9 mouse cellular contexts compared by ENCODE assay signal in genomic region chr11:73326485-73326886, GRCm38 (mm10). TPM values are rescaled to one million over a fixed set of nuclear protein-coding genes. Genes with fewer than 3 reads are reported as not detected.
DNase-seq lines count a peak whose midpoint lies in the region; ATAC-seq lines count a peak whose summit lies in the region.
"Had no signal": no experiment of that assay in that cellular context is flagged by ENCODE, and none has a peak within 500 bp of the region (broad histone marks: within the 10 kb centered on the region; RNA-seq: fewer than 3 reads in every experiment).

No protein-coding gene starts in this region.

- 0 out of 2 replicates have a peak overlapping the region, but pooled peaks have one; percentile 7 for H3K4me3 ChIP-seq in embryonic facial prominence, embryonic 13.5 days
- H3K4me3 ChIP-seq in embryonic facial prominence, embryonic 10.5 days: no peak overlapping the region
- H3K4me3 ChIP-seq in kidney, embryonic 16.5 days (ENCODE audit: low read length): peak overlapping the region; percentile 29

- no peaks in the 10 kb centered on the region for H3K27me3 ChIP-seq in embryonic facial prominence, embryonic 13.5 days
- no peaks in the 10 kb centered on the region for H3K27me3 ChIP-seq in embryonic facial prominence, embryonic 10.5 days (replicated peaks; ENCODE audit: low read depth, poor library complexity, severe bottlenecking)
- H3K27me3 ChIP-seq in kidney, embryonic 16.5 days (ENCODE audit: insufficient read depth, low read length): no peaks in the 10 kb centered on the region

- ATAC-seq in embryonic facial prominence, embryonic 13.5 days (ENCODE audit: insufficient number of reproducible peaks, insufficient read depth, low FRiP score, low TSS enrichment, low read depth): no peak
- ATAC-seq in kidney, embryonic 16.5 days (ENCODE audit: low FRiP score, low TSS enrichment): peak; percentile 94

- H3K36me3 ChIP-seq in embryonic facial prominence, embryonic 13.5 days: no peaks in the 10 kb centered on the region
- H3K36me3 ChIP-seq in embryonic facial prominence, embryonic 10.5 days (replicated peaks): no peaks in the 10 kb centered on the region
- H3K36me3 ChIP-seq in kidney, embryonic 16.5 days (ENCODE audit: insufficient read depth, low read length): no peaks in the 10 kb centered on the region

- H3K27ac ChIP-seq in embryonic facial prominence, embryonic 13.5 days: no peak overlapping the region
- no peak overlapping the region for H3K27ac ChIP-seq in embryonic facial prominence, embryonic 10.5 days (replicated peaks)
- H3K27ac ChIP-seq in kidney, embryonic 16.5 days (ENCODE audit: low read length): peak overlapping the region; percentile 34

- H3K9me3 ChIP-seq in embryonic facial prominence, embryonic 13.5 days: no peaks in the 10 kb centered on the region
- peaks cover 4% of the 10 kb centered on the region; the same call in 1 of the 2 replicates for H3K9me3 ChIP-seq in embryonic facial prominence, embryonic 10.5 days
- H3K9me3 ChIP-seq in kidney, embryonic 16.5 days (ENCODE audit: low read length): peaks cover 3% of the 10 kb centered on the region; the same call in 1 of the 2 replicates

- WGBS in embryonic facial prominence, embryonic 13.5 days: 29% methylated on average over 12 of the region's 12 CpGs
- WGBS in embryonic facial prominence, embryonic 10.5 days: 53% methylated on average over 12 of the region's 12 CpGs
- WGBS in kidney, embryonic 16.5 days: 9% methylated on average over 12 of the region's 12 CpGs

- no peak for DNase-seq in embryonic facial prominence, embryonic 10.5 days (ENCODE audit: low spot score)
- peak; percentile 73 for DNase-seq in adipocyte (ENCODE audit: low spot score)
- DNase-seq in lung, postnatal 10 days: peak; percentile 8
- DNase-seq in T-cell, adult 2 months (ENCODE audit: low spot score): no peak
- no peak for DNase-seq in left cerebral cortex, adult 8-10 months (ENCODE audit: low spot score in 2 of 2)
- no peak for DNase-seq in retina, embryonic 14.5 days (ENCODE audit: low spot score)

- no peak overlapping the region for H3K9ac ChIP-seq in embryonic facial prominence, embryonic 13.5 days
- 0 out of 2 replicates have a peak overlapping the region, but pooled peaks have one; percentile 3 for H3K9ac ChIP-seq in kidney, embryonic 16.5 days (replicated peaks; ENCODE audit: low read length)

- no peaks in the 10 kb centered on the region; the same call in 1 of the 2 replicates for H3K4me1 ChIP-seq in embryonic facial prominence, embryonic 13.5 days
- no peaks in the 10 kb centered on the region for H3K4me1 ChIP-seq in embryonic facial prominence, embryonic 10.5 days
- H3K4me1 ChIP-seq in kidney, embryonic 16.5 days (ENCODE audit: insufficient read depth, low read length): peaks cover 11% of the 10 kb centered on the region; the same call in 1 of the 2 replicates

- peak overlapping the region; percentile 44 for H3K4me2 ChIP-seq in embryonic facial prominence, embryonic 13.5 days
- H3K4me2 ChIP-seq in kidney, embryonic 16.5 days (replicated peaks; ENCODE audit: low read depth, low read length): peak overlapping the region; percentile 42

RNA-seq across cellular contexts. Expression of gene Aspa, which starts 2.9 kb away (rescaled TPM):
- 0.42 and 1.7 TPM in 2 replicates for polyA plus RNA-seq in embryonic facial prominence, embryonic 13.5 days (2015; fragmentation: Nextera tagmentation; extraction: Ambion mirVana)
- 0.10 and 0.39 TPM in 2 replicates for polyA plus RNA-seq in embryonic facial prominence, embryonic 10.5 days (2016; fragmentation: Nextera tagmentation; extraction: Ambion mirVana)
- polyA plus RNA-seq in kidney, embryonic 16.5 days (2015; fragmentation: Nextera tagmentation; extraction: Ambion mirVana): 30.8 and 32.0 TPM in 2 replicates
- total RNA-seq in left cerebral cortex, adult 8-10 months (2022): 10 to 100 TPM; 20.9 to 29.6 (median 25.7) TPM

RNA-seq across cellular contexts. Expression of gene Gm49340, which starts 3.1 kb away (rescaled TPM):
- not detected in 2 replicates for polyA plus RNA-seq in embryonic facial prominence, embryonic 13.5 days (2015; fragmentation: Nextera tagmentation; extraction: Ambion mirVana)
- not detected in 2 replicates for polyA plus RNA-seq in embryonic facial prominence, embryonic 10.5 days (2016; fragmentation: Nextera tagmentation; extraction: Ambion mirVana)
- not detected in 2 replicates for polyA plus RNA-seq in kidney, embryonic 16.5 days (2015; fragmentation: Nextera tagmentation; extraction: Ambion mirVana)
- not detected for total RNA-seq in left cerebral cortex, adult 8-10 months (2022)
- polyA plus RNA-seq: cortical plate, adult 2 months had no signal

RNA-seq across cellular contexts. Expression of gene Spata22, which starts 3.1 kb away (rescaled TPM):
- not detected in 2 replicates for polyA plus RNA-seq in embryonic facial prominence, embryonic 13.5 days (2015; fragmentation: Nextera tagmentation; extraction: Ambion mirVana)
- polyA plus RNA-seq in embryonic facial prominence, embryonic 10.5 days (2016; fragmentation: Nextera tagmentation; extraction: Ambion mirVana): not detected in 2 replicates
- 0.27 and 0.29 TPM in 2 replicates for polyA plus RNA-seq in kidney, embryonic 16.5 days (2015; fragmentation: Nextera tagmentation; extraction: Ambion mirVana)
- not detected for total RNA-seq in left cerebral cortex, adult 8-10 months (2022)

RNA-seq across cellular contexts. Expression of gene Olfr20, which starts 24.1 kb away (rescaled TPM):
- not detected in 2 replicates for polyA plus RNA-seq in embryonic facial prominence, embryonic 13.5 days (2015; fragmentation: Nextera tagmentation; extraction: Ambion mirVana)
- not detected in 2 replicates for polyA plus RNA-seq in embryonic facial prominence, embryonic 10.5 days (2016; fragmentation: Nextera tagmentation; extraction: Ambion mirVana)
- not detected in 2 replicates for polyA plus RNA-seq in kidney, embryonic 16.5 days (2015; fragmentation: Nextera tagmentation; extraction: Ambion mirVana)
- total RNA-seq in left cerebral cortex, adult 8-10 months (2022): not detected
- polyA plus RNA-seq: cortical plate, adult 2 months had no signal

RNA-seq across cellular contexts. Expression of gene Olfr376, which starts 44.6 kb away (rescaled TPM):
- polyA plus RNA-seq in embryonic facial prominence, embryonic 13.5 days (2015; fragmentation: Nextera tagmentation; extraction: Ambion mirVana): not detected in 2 replicates
- polyA plus RNA-seq in embryonic facial prominence, embryonic 10.5 days (2016; fragmentation: Nextera tagmentation; extraction: Ambion mirVana): not detected in 2 replicates
- polyA plus RNA-seq in kidney, embryonic 16.5 days (2015; fragmentation: Nextera tagmentation; extraction: Ambion mirVana): not detected in 2 replicates
- total RNA-seq in left cerebral cortex, adult 8-10 months (2022): not detected
- polyA plus RNA-seq: cortical plate, adult 2 months had no signal

Comparison
In these comparisons a context has a peak if more than half of its experiments do, and no peak if none do; other contexts are left out.
1. DNase-seq: peak in adipocyte (single experiment) and lung, postnatal 10 days (single experiment); none in embryonic facial prominence, embryonic 10.5 days (single experiment), T-cell, adult 2 months (single experiment), left cerebral cortex, adult 8-10 months (0 of 2) and retina, embryonic 14.5 days (single experiment).
2. RNA of gene Aspa, which starts 2.9 kb away (polyA plus RNA-seq): 30.8 to 32.0 TPM in kidney, embryonic 16.5 days; 0.42 to 1.7 TPM in embryonic facial prominence, embryonic 13.5 days and 0.10 to 0.39 TPM in embryonic facial prominence, embryonic 10.5 days; every median in the first group is over 10 times any median in the second.